Mouse (Mus musculus) c-Kit-positive CD71-negative TER-119-negative erythroid progenitor cells, embryonic 14.5 days (primary cell): Measurements from ENCODE around the gene Khsrp.
"Not testable (repeated sequence)": the region's sequence is repeated elsewhere in the genome, so short reads cannot be mapped to it uniquely, and the experiment has no call there.

Source experiments
- DNase-seq: peaks from one replicate; pipeline ENCODE4 v3.0.0-alpha.2; 2013; ENCODE audit warnings: low read depth

Khsrp gene

DNA sequence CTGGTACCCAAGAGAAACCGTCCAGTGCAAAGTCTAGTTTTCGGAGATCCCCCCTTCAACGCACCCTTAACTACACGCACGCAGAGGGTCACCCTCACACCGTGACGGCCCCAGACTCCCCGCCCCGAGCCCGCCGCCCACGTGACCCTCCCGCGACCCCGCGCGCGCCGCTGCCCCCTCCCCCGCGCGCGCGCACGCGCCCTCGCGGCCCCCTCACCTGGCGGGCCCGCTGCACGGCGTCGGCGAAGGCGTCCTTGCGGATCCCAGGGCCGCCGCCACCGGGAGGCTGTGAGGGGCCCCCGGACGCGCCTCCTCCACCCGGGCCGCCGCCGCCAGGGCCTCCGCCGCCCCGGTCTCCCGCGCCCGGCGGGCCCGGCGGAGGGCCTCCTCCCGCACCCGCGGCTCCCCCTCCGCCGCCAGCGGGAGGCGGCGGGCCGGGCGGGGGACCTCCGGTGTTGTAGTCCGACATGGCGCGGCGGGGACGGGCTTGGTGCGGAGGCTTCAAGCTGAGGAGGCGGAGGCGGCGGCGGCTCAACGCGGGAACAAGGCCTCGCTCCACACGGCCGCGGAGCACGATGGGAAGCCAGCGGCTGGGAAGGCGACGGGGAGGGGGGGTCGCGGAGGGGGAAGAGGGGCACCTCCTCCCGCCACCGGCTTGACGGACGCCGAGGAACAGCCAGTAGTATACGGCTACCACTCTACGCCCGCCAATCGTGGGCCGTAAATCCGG lies at the start of gene Khsrp:
Gene Khsrp, minus strand, starts transcription at position 592 of the 730 bp plus-strand sequence.
- no peak for DNase-seq

DNA sequence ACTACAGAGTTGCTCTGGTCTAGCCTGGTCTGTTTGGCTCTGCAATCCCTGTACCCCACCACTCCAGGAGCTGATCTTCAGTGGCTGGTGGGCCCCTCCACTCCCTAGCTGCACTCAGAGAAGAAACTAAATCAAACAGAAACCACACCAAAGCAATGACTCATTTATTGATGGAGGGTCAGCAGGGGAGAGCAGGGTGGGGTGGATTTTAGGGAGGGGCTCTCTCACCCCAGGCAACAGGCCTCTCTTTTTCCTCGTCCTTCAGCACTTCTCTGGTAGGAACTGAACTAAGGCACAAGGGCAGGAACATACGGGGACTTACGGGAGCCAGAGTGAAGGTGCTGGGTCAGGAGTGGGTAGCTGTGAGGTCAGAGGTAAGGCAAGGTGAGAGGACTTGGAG lies 48.6 kb upstream of the Khsrp start:
- no peak for DNase-seq

DNA sequence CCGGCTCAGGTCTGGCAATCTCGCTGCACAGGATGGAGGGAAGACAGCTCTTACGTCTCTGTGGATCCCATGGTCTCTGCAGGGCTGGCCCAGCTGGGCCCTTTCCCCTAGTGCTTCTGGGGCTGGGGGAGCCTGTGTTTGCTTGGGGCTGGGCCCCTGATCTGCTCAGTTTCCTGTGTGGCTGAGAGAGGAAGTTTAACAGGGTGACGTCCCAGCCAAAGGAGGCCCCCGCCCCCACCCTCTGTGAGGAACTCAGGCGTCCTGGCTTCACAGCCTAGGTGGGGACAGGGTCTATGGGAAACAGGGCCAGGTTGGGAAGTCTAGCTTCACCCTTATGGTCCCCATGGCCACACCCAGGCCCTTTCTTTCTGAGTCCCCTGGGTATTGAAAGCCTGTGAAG lies 47.0 kb upstream of the Khsrp start, which contains the start of gene Dennd1c:
Gene Dennd1c, minus strand, starts transcription at position 179 of the 400 bp plus-strand sequence.
- peak; percentile 63 for DNase-seq

GRCm38 (mm10) chr17:57076916-57077315 lies 45.6 kb upstream of the Khsrp start:
- DNase-seq: no peak

DNA sequence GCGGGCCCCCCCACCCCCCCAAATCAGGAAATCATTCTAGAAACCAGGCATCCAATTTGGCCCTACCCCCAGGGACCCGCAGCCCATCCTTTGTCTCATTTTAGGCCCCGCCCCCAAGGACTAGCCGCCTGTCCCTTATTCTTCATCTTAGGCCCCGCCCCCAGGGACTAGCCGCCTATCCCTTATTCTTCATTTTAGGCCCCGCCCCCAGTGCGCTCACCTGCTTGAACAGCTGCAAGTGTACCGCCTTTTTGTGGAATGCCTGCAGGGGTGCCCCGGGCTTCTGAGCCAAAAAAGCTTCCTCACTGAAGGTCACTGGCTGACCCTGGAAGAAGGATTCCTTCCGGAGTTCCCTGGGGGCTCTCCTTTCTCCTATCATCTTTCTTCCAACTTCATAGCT lies 39.4 kb upstream of the Khsrp start:
- DNase-seq: no peak

- DNase-seq: no peak
Observed at GRCm38 (mm10) chr17:57070272-57070671, 39.0 kb upstream of the Khsrp start.

- no peak for DNase-seq
Observed at GRCm38 (mm10) chr17:57066908-57067307, 35.6 kb upstream of the Khsrp start.

DNA sequence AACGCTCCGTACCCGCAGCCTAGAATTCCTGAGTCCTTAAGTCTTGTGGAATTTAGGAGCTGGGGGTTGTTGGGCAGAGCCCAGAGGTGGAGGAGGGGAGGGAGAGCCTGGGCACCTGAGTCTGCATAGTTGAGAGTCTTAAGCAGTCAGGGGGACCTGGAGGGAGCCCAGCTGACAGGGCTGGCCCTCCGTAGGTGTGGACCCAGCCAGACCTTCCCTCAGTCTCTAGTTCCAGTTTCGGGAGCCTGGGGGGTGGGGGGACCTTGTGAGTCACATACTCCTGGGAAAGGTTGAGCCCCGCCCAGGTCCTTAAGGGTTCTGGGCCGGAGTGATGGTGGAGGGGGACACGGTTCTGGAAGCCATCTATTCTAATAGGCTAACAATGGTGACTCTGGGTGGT lies 31.7 kb upstream of the Khsrp start:
- no peak for DNase-seq

GRCm38 (mm10) chr17:57062548-57062947 lies 31.2 kb upstream of the Khsrp start:
- no peak for DNase-seq

- DNase-seq: no peak
Observed at GRCm38 (mm10) chr17:57062011-57062521, 30.7 kb upstream of the Khsrp start.

GRCm38 (mm10) chr17:57061069-57061468 lies 29.7 kb upstream of the Khsrp start:
- no peak for DNase-seq

GRCm38 (mm10) chr17:57060231-57060801 lies 29.0 kb upstream of the Khsrp start:
- peak; percentile 92 for DNase-seq

GRCm38 (mm10) chr17:57059486-57059977 lies 28.2 kb upstream of the Khsrp start, which contains the start of gene Slc25a23:
Gene Slc25a23 (minus strand): TSS chr17:57059863.
- DNase-seq: no peak

- DNase-seq: no peak
Observed at GRCm38 (mm10) chr17:57058891-57059485, 27.7 kb upstream of the Khsrp start, which contains the start of gene Crb3. Gene Crb3 (plus strand): TSS chr17:57059105.

DNA sequence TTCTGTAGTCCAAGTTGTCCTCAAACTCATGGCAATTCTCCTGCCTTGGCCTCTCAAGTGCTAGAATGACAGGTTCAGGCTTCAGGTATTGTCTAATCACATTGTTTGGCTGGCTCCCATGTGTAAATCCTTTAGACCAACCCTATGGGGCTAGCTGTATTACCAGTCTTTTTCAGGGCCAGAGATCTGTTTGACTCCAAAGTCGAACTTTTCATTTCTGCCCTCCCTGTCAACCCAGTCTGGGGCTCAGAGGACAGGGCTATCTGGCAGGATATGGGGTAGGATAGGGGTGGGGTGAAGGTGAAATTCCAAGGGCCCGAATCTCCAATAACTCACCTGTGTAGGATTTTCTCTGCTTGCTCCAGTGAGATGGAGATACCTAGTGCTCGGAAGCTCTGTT lies 24.9 kb upstream of the Khsrp start:
- no peak for DNase-seq

DNA sequence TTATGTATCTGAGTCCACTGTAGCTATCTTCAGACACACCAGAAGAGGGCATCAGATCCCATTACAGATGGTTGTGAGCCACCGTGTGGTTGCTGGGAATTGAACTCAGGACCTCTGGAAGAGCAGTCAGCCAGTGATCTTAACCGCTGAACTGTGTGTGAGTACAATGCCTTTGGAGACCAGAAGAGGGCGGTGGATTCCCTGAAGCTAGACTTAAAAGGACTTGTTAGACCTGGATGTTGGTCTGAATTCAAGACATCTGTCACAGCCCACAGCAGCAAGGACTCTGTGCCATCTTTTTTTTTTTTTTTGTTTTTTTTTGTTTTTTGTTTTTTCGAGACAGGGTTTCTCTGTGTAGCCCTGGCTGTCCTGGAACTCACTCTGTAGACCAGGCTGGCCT lies 20.4 kb upstream of the Khsrp start:
- DNase-seq: not testable (repeated sequence)

DNA sequence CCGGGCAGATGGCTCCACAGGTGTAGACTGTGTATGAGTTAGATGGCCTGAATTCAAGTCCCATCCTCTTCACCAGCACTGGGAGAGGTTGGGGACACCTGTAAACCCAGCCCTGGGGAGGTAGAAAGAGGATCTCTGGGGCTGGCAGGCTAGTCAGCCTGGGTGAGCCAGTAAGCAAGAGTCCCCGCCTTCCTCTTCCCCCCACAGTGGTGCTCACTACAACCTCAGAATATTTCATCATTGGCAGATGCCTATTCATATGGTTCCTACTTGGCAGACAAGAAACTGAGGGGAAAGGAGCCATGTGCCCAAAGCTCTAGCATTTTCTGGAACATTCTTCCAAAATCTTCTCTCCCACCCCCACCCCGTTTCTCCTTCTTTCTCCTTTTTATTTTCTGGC lies 17.5 kb upstream of the Khsrp start:
- no peak for DNase-seq

- no peak for DNase-seq
Observed at GRCm38 (mm10) chr17:57047406-57047805, 16.1 kb upstream of the Khsrp start.

DNA sequence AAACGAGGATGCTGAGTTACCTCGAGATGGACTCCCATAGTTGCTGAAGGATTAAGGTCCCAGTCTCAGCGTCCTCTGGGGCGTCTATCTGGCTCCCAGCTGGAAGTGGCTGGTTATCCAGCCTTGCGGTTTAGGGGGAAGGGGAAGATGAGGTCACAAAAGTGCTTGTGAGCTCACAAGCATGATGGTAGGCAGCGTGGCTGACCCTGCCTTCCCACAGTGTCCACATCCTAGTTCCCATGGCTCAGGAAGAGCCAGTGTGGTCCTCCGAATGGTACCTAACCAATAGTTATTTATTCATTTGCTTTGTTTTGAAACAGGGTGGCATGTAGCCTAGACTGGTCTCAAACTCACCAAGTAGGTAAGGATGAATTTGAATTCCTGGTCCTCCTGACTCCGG lies 10.2 kb upstream of the Khsrp start, which contains the start of gene Slc25a41:
Gene Slc25a41, minus strand, starts transcription at position 101 of the 400 bp plus-strand sequence.
- DNase-seq: no peak

DNA sequence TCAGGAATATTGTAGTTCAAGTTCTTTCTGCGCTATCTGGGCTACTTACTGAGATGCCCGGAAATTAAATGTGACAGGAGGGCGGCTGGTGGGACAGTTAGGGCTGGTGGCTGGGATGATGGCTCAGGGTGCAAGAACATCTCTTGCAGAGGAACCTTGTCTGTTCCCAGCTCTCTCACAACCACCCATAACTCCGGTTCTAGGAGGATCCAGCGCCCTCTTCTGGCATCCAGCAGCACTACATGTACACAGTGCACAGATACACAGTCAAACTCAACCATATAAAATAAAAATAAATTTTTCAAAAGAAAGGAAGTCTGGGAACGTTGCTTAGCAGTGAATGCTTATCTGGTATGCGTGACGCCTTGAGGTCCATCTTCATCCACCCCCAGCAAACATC lies 7.7 kb upstream of the Khsrp start:
- DNase-seq: no peak

GRCm38 (mm10) chr17:57032854-57033253 lies 1.5 kb upstream of the Khsrp start:
- no peak for DNase-seq

- peak; percentile 100 for DNase-seq
Observed at GRCm38 (mm10) chr17:57031661-57032420, 519 bp upstream of the Khsrp start.
